9 mouse cellular contexts compared by ENCODE assay signal in the genomic region with DNA sequence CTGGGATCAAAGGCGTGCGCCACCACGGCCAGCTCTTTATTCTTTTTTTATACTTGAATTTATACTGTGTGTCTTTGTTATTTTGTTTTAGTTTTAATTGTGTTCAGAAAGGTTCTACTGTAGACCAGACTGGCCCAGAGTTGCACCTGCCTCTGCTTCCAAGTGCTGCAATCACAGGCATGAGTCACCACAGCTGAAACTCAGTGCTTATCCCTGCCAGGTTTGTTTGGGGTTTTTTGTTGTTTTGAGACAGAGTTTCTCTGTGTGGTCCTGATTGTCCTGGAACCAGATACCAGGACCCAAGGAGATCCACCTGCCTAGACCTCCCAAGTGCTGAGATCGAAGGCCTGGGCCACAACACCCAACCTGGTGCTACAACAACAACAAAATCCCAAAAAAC.
"Had no signal": no experiment of that assay in that cellular context is flagged by ENCODE, and none has a peak within 500 bp of the region (broad histone marks: within the 10 kb centered on the region; RNA-seq: fewer than 3 reads in every experiment).

No protein-coding gene starts in this region.

- ATAC-seq: liver, postnatal 0 days; midbrain, embryonic 13.5 days; midbrain, embryonic 16.5 days had no signal

- DNase-seq: liver, postnatal 0 days; lung, embryonic 14.5 days; lung, postnatal 14 days; right cerebral cortex, postnatal 14 days; thymus, adult 2 months; thymus, postnatal 25 days; thymus, postnatal 4 days had no signal
